Mouse (Mus musculus) ES-CJ7 (cell line): ENCODE results near the gene Trmo.

Experiments used
- DNase-seq: peaks from one replicate; pipeline ENCODE4 v3.0.0; 2011; ENCODE audit warnings: low read depth, low spot score

Trmo gene

GRCm38 (mm10) chr4:46339026-46339425, 50.2 kb downstream of the Trmo start:
- DNase-seq = no peak

GRCm38 (mm10) chr4:46337990-46338389, 51.2 kb downstream of the Trmo start:
- DNase-seq = no peak

DNA sequence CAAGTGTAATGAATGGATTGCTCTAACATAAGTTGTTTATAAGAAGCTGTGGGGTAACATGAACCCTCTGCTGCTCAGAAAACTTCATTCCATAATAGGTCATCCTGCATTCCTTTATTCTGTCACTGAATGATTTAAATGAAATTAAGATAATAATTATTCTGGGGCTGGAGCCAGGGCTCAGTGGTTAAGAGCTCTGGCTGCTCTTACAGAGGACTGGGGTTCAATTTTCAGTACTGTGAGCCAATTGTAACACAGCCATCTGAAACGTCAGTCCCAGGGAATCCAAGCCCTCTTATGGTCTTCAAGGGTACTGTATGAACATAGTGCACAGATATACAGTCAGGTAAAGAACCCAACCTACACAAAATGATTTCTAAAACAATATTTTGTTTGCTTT, 53.4 kb downstream of the Trmo start:
- no peak for DNase-seq

DNA sequence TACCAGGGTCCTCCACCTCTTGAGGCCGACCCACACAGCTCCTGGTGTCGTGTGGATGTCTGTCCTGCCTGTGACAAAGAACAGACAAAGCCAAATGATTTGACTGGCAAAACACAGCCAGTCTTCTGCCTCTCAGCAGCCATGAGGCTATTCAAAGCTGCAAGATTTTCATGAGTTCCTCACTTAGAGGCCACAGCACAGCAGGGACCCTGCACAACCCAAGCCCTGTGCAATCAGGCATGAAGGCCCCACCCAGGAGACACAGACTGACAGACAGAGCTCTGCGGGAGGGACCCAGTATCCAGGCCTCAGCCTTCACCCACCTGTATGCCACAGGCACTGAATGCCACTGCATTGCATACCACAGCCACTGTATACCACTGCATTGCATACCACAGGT, 60.3 kb downstream of the Trmo start:
- DNase-seq = no peak
